Mouse (Mus musculus) duodenum, adult 2 months (tissue): ENCODE results near the gene Rgmb. TPM values are rescaled to one million over a fixed set of nuclear protein-coding genes. Genes with fewer than 3 reads are reported as not detected.

Experiments used
- polyA plus RNA-seq: library from polyadenylated mRNA; depleted of rRNA; stranded (reverse); fragments of >200 nt; gene quantifications from 2 replicates; pipeline ENCODE4 v1.2.3, GENCODE M21; 2012; ENCODE audit warnings: low replicate concordance; rRNA removed

The Rgmb gene
- polyA plus RNA-seq = 146 and 154 TPM in 2 replicates

DNA sequence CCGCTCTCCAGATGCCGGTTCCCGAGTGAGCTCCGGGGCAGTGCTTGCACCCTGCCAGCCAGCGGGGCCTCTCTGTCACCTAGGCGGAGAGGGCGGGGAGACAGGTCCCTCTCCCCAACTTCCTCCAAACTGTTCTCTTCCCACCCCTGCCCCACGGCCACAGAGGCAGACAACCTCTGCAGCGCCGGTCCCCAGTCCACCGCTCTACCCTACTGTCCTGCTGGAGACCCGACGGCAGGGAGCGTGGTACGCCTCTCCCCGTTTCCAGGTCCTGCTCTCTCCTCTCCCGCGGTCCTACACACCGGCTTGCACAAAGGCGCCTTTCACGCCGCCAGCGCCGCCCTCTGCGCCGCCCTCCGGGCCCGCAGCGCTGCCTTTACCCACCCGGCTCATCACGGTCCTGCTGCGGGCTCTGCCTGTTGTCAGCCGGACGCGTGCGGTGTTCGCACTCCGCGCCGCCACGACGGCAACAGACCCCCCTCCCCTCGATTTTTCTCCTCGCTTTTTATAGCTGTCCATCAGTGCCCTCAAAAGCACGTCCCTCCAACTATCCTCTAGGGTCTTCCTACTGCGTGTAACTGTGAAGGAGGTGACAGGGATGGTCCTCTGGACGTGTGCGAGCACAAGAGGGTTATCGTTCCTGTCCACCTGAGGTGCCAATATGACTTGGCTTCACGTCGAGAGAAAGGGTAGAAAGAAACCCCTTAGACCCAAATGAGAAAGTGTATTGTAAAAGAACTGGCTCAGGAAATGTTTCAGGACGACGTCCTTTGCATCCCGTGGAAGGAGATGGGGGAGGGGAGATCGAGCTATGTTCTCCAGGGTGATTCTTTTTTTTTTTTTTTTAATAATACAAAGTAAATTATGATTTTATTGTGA, at the start of gene Rgmb:
Gene Rgmb (minus strand): TSS at position 274 of the 879 bp plus-strand sequence.

Other genes with a start within 250 kb of the Rgmb start
- 11.0 and 13.7 TPM in 2 replicates for gene Chd1, start 126.1 kb downstream of the Rgmb start, polyA plus RNA-seq